Mouse (Mus musculus): ENCODE data around the gene Mcub. TPM values are rescaled to one million over a fixed set of nuclear protein-coding genes. Genes with fewer than 3 reads are reported as not detected.

Mcub gene
- polyA plus RNA-seq, 1 experiment from 2014 or later: 7.9 TPM

GRCm38 (mm10) chr3:129979510-129979909 is 9.5 kb upstream of the Mcub start:
- 38% methylated on average over 6 of the region's 6 CpGs for WGBS (ENCODE audit: insufficient replicate concordance)
- Histone ChIP-seq H3K27me3 (ENCODE audit: insufficient read depth, low read length) (no peaks in the 10 kb centered on the region), H3K9ac (replicated peaks) (no peak overlapping the region), H3K4me1 (ENCODE audit: insufficient read depth) (no peaks in the 10 kb centered on the region), H3K27ac (ENCODE audit: low read depth) (no peak overlapping the region), H3K4me2 (ENCODE audit: low read depth, low read length) (no peak overlapping the region), H3K9me3 (ENCODE audit: low read length) (no peaks in the 10 kb centered on the region), H3K4me3 (ENCODE audit: low read depth, low read length) (no peak overlapping the region), H3K36me3 (replicated peaks; ENCODE audit: insufficient read depth, low read length) (peaks cover 19% of the 10 kb centered on the region)
- ATAC-seq (no peak), DNase-seq (no peak)
- TF ChIP-seq CTCF (IDR thresholded peaks at IDR 0.05; ENCODE audit: low read depth): no peak
- no peak for TF ChIP-seq EP300 (IDR thresholded peaks at IDR 0.05; ENCODE audit: low read depth)

GRCm38 (mm10) chr3:129978716-129979115 is 8.7 kb upstream of the Mcub start:
- Histone ChIP-seq H3K27me3 (ENCODE audit: insufficient read depth, low read length) (no peaks in the 10 kb centered on the region), H3K36me3 (replicated peaks; ENCODE audit: insufficient read depth, low read length) (peaks cover 16% of the 10 kb centered on the region), H3K9ac (replicated peaks) (no peak overlapping the region), H3K4me1 (ENCODE audit: insufficient read depth) (no peaks in the 10 kb centered on the region), H3K4me2 (ENCODE audit: low read depth, low read length) (no peak overlapping the region), H3K9me3 (ENCODE audit: low read length) (no peaks in the 10 kb centered on the region), H3K27ac (ENCODE audit: low read depth) (no peak overlapping the region), H3K4me3 (ENCODE audit: low read depth, low read length) (no peak overlapping the region)
- DNase-seq (no peak), ATAC-seq (no peak)
- TF ChIP-seq CTCF (IDR thresholded peaks at IDR 0.05; ENCODE audit: low read depth): no peak
- TF ChIP-seq EP300 (IDR thresholded peaks at IDR 0.05; ENCODE audit: low read depth): no peak
- WGBS (ENCODE audit: insufficient replicate concordance): 85% methylated on average over 9 of the region's 9 CpGs

DNA sequence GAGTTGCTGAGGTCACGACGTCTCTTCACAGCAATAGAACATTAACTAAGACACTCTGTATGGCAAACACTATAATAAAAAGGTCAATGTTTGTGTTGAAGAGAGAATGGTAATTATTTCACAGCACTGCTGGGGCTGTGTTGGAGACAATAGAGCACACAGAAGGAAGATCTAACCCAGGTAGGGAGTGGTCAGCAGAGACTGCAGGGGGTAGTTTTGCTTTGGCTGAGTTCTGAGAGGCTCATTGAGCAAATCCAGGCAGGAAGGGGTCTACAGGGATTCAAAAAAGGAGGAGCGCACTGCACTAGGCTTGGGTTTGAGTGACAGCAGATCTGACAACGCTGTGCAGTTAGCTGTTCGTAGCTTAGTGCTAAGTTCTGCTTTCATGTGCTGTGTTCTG is 6.3 kb upstream of the Mcub start:
- no peak for TF ChIP-seq EP300 (IDR thresholded peaks at IDR 0.05; ENCODE audit: low read depth)
- TF ChIP-seq CTCF (IDR thresholded peaks at IDR 0.05; ENCODE audit: low read depth): no peak
- ATAC-seq (no peak), DNase-seq (no peak)
- Histone ChIP-seq H3K9ac (replicated peaks) (no peak overlapping the region), H3K36me3 (replicated peaks; ENCODE audit: insufficient read depth, low read length) (no peaks in the 10 kb centered on the region), H3K27ac (ENCODE audit: low read depth) (no peak overlapping the region), H3K4me1 (ENCODE audit: insufficient read depth) (no peaks in the 10 kb centered on the region), H3K4me2 (ENCODE audit: low read depth, low read length) (no peak overlapping the region), H3K4me3 (ENCODE audit: low read depth, low read length) (no peak overlapping the region), H3K27me3 (ENCODE audit: insufficient read depth, low read length) (peaks cover 5% of the 10 kb centered on the region; the same call in 1 of the 2 replicates), H3K9me3 (ENCODE audit: low read length) (no peaks in the 10 kb centered on the region)
- WGBS (ENCODE audit: insufficient replicate concordance): 77% methylated on average over 5 of the region's 5 CpGs

GRCm38 (mm10) chr3:129970529-129971515 is 816 bp upstream of the Mcub start:
- Histone ChIP-seq H3K9me3 (ENCODE audit: low read length) (no peaks in the 10 kb centered on the region), H3K36me3 (replicated peaks; ENCODE audit: insufficient read depth, low read length) (no peaks in the 10 kb centered on the region), H3K27me3 (ENCODE audit: insufficient read depth, low read length) (peaks cover 22% of the 10 kb centered on the region), H3K4me1 (ENCODE audit: insufficient read depth) (peaks cover 19% of the 10 kb centered on the region), H3K9ac (replicated peaks) (peak overlapping the region; percentile 57), H3K27ac (ENCODE audit: low read depth) (no peak overlapping the region), H3K4me2 (ENCODE audit: low read depth, low read length) (peak overlapping the region; percentile 96), H3K4me3 (ENCODE audit: low read depth, low read length) (peak overlapping the region; percentile 66)
- TF ChIP-seq EP300 (IDR thresholded peaks at IDR 0.05; ENCODE audit: low read depth): no peak
- TF ChIP-seq CTCF (IDR thresholded peaks at IDR 0.05; ENCODE audit: low read depth): no peak
- ATAC-seq: no peak
- DNase-seq: peak; percentile 34
- 16% methylated on average over 19 of the region's 19 CpGs for WGBS (ENCODE audit: insufficient replicate concordance)

GRCm38 (mm10) chr3:129969031-129969430 is 975 bp downstream of the Mcub start:
- peaks cover 22% of the 10 kb centered on the region for H3K27me3 ChIP-seq (ENCODE audit: insufficient read depth, low read length)
- no peaks in the 10 kb centered on the region for H3K36me3 ChIP-seq (replicated peaks; ENCODE audit: insufficient read depth, low read length)
- no peaks in the 10 kb centered on the region for H3K9me3 ChIP-seq (ENCODE audit: low read length)
- WGBS (ENCODE audit: insufficient replicate concordance): 25% methylated on average over 10 of the region's 10 CpGs
- H3K27ac ChIP-seq (ENCODE audit: low read depth): no peak overlapping the region
- peaks cover 19% of the 10 kb centered on the region for H3K4me1 ChIP-seq (ENCODE audit: insufficient read depth)
- no peak for DNase-seq
- H3K4me2 ChIP-seq (ENCODE audit: low read depth, low read length): peak overlapping the region; percentile 96
- peak overlapping the region; percentile 57; the same call in 1 of the 2 replicates for H3K9ac ChIP-seq (replicated peaks)
- TF ChIP-seq EP300 (IDR thresholded peaks at IDR 0.05; ENCODE audit: low read depth) (no peak), CTCF (IDR thresholded peaks at IDR 0.05; ENCODE audit: low read depth) (no peak)
- H3K4me3 ChIP-seq (ENCODE audit: low read depth, low read length): peak overlapping the region; percentile 66
- no peak for ATAC-seq

DNA sequence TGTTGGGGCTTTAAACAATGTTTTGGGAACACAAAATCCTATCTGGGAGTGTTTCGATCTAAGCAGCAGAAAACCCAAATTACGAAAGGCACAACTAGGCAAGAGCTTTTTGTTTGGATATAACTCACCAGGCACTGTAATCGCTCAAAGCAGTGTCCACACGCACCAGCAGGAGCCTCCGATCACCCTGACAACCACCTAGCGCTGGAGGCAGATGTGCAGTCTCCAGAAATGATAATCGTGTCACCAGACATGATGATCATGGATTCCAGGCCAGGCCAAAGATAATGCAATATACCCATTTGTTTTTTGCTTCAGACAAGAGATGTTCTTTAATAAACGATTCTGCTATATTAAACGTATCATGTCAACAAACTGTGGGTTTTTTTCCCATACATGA is 2.1 kb downstream of the Mcub start:
- Histone ChIP-seq H3K27ac (ENCODE audit: low read depth) (no peak overlapping the region), H3K4me3 (ENCODE audit: low read depth, low read length) (no peak overlapping the region), H3K9me3 (ENCODE audit: low read length) (no peaks in the 10 kb centered on the region), H3K9ac (replicated peaks) (no peak overlapping the region), H3K4me2 (ENCODE audit: low read depth, low read length) (no peak overlapping the region), H3K4me1 (ENCODE audit: insufficient read depth) (peaks cover 19% of the 10 kb centered on the region), H3K27me3 (ENCODE audit: insufficient read depth, low read length) (peaks cover 22% of the 10 kb centered on the region), H3K36me3 (replicated peaks; ENCODE audit: insufficient read depth, low read length) (no peaks in the 10 kb centered on the region)
- ATAC-seq: peak; percentile 66
- peak; percentile 60 for TF ChIP-seq EP300 (IDR thresholded peaks at IDR 0.05; ENCODE audit: low read depth)
- no peak for TF ChIP-seq CTCF (IDR thresholded peaks at IDR 0.05; ENCODE audit: low read depth)
- peak; percentile 21 for DNase-seq
- whole genome bisulfite sequencing (ENCODE audit: insufficient replicate concordance): 65% methylated on average over 9 of the region's 9 CpGs
